Mouse (Mus musculus): ENCODE data around the gene Olfr56. TPM values are rescaled to one million over a fixed set of nuclear protein-coding genes. Genes with fewer than 3 reads are reported as not detected.
A peak's percentile ranks its signal among the peaks of the same experiment; 100 is the strongest.

Olfr56 gene
- polyA plus RNA-seq, 1 experiment: 0.75 TPM

DNA sequence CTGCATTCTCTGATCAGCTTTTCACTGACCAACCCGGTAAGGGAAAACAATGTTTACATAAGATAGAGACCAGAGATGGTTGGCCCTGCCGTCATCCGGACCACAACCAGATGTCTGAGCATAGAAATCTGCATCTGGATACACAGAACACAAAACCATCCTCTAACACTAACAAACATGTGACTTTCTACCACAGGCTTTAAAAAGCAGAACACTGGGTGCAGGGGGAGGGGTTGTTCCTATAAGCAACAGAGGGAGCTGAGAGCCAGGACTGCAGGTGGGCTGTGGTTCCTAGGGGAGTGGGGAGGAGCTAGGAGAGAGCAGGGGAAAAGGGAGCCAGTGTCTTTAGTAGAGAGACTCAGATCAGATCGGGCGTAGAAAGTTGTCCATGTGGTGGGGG lies 122.8 kb downstream of the Olfr56 start:
- TF ChIP-seq CTCF (IDR thresholded peaks at IDR 0.05; ENCODE audit: borderline replicate concordance, control insufficient read depth, extremely low read depth, insufficient read depth, low read length, poor library complexity) (no peak), POLR2A (IDR thresholded peaks at IDR 0.05; ENCODE audit: control insufficient read depth, extremely low read depth, insufficient read depth, low read length, poor library complexity) (no peak)
- Histone ChIP-seq H3K4me1 (replicated peaks; ENCODE audit: control insufficient read depth, insufficient read depth, low read length) (peaks cover 26% of the 10 kb centered on the region), H3K27ac (ENCODE audit: control insufficient read depth, insufficient read depth, low read length) (peak overlapping the region; percentile 67), H3K4me3 (ENCODE audit: control insufficient read depth, insufficient read depth, low read length) (no peak overlapping the region), H3K36me3 (ENCODE audit: control insufficient read depth, insufficient read depth, low read length) (peaks cover under 1% of the 10 kb centered on the region; the same call in 1 of the 2 replicates), H3K27me3 (ENCODE audit: control insufficient read depth, insufficient read depth, low read length) (no peaks in the 10 kb centered on the region)
- DNase-seq: peak; percentile 67
- 6% methylated on average over 5 of the region's 5 CpGs for WGBS

DNA sequence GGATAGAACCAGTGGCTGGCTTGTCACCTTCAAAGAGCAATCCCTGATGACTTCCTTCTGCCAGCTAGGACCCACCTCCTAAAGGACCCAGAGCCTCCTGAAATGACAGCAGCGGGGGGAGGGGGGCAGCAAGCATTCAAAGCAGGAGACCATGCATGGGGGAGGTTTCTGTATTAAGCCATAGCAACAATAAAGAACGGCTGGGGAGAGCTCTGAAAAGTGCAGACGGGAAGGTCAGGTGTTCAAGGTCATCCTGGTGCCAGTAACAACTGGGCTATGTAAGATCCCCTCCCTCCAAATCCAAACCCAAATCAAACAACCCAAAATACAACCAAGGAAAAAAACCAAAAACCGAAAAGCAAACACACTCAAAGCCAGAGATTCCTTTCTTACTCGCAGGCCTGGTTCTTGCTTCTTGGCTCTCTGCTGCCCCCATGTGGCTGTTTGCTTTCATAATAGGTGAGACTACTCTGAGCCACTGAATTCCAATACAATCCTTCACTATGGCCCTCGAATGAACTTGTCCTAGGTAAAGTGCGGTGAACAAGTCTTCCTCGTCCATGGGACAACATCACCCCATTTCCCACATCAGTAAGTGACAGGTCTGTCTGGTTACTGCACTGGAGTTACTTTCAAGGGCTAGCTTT lies 124.5 kb downstream of the Olfr56 start:
- Histone ChIP-seq H3K36me3 (ENCODE audit: control insufficient read depth, insufficient read depth, low read length) (no peaks in the 10 kb centered on the region), H3K27me3 (ENCODE audit: control insufficient read depth, insufficient read depth, low read length) (no peaks in the 10 kb centered on the region), H3K27ac (ENCODE audit: control insufficient read depth, insufficient read depth, low read length) (no peak overlapping the region), H3K4me3 (ENCODE audit: control insufficient read depth, insufficient read depth, low read length) (no peak overlapping the region), H3K4me1 (replicated peaks; ENCODE audit: control insufficient read depth, insufficient read depth, low read length) (peaks cover 26% of the 10 kb centered on the region)
- DNase-seq: peak; percentile 90
- WGBS: 31% methylated on average over 8 of the region's 8 CpGs
- TF ChIP-seq CTCF (IDR thresholded peaks at IDR 0.05; ENCODE audit: borderline replicate concordance, control insufficient read depth, extremely low read depth, insufficient read depth, low read length, poor library complexity) (no peak), POLR2A (IDR thresholded peaks at IDR 0.05; ENCODE audit: control insufficient read depth, extremely low read depth, insufficient read depth, low read length, poor library complexity) (no peak)

DNA sequence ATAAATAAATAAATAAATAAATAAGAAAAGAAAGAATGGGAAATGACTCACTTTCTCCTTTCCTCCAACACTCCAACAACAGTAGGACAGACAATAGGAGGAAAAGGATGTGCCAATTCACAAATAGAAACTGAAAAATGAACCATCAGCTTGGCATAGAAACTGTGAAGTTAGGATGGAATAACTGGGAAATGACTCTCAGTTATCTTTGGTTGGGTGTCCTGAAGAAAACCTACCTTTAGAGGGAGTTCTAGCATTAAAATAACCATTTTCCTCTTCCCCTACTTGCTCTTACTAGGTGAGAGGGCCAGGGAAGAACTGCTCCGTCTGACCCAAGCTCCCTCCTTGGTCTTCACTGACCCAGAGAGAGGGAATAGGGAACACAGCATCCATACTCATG lies 127.1 kb downstream of the Olfr56 start:
- H3K4me3 ChIP-seq (ENCODE audit: control insufficient read depth, insufficient read depth, low read length): no peak overlapping the region
- 93% methylated on average over 1 of the region's 1 CpGs for WGBS

DNA sequence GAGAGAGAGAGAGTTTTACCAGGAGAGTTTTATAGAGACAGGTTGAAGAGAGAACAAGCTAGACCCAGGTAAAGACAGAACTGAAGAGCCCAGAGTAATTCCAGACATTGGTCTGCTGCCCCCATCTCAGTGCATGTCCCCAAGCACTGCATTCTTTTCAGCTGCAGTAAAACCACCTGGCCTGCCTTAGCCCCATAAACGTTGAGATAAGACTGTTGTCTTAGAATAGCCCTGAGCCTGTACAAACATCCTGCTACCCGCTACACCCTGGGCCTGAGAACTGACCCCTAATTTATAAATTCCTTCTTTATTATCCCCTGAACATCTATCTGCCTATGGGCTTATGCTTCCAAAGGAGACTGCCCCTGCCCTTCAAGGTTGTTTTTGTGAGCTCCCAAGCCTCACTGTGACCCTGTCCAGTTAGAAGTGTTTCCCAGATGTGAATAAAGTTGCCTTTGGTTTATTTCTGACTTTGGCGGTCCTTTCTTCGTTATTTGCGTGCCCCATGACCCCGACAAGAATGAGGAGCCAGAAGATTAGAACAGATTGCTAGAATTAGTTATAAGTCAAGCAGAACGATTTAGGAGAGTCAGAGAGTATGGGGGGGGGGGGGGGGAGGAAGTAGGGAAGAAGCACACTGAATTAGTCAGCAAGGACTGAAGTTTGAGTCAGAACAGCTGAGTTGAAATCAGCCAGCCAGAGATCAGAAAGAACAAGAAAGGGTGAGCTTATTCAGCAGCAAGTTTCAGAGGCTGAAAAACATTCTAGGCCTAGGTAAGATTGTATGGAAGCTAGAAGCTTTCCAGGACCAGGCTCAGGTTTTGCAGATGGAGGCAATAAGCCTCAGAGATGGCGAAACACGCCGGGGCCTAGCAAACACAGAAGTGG lies 129.2 kb downstream of the Olfr56 start:
- no peak for DNase-seq
- no peak for TF ChIP-seq POLR2A (IDR thresholded peaks at IDR 0.05; ENCODE audit: control insufficient read depth, extremely low read depth, insufficient read depth, low read length, poor library complexity)
- no peak for TF ChIP-seq CTCF (IDR thresholded peaks at IDR 0.05; ENCODE audit: borderline replicate concordance, control insufficient read depth, extremely low read depth, insufficient read depth, low read length, poor library complexity)
- WGBS: 85% methylated on average over 10 of the region's 10 CpGs
- no peak overlapping the region for H3K4me3 ChIP-seq (ENCODE audit: control insufficient read depth, insufficient read depth, low read length)
- peaks cover 3% of the 10 kb centered on the region for H3K4me1 ChIP-seq (replicated peaks; ENCODE audit: control insufficient read depth, insufficient read depth, low read length)
- no peaks in the 10 kb centered on the region for H3K27me3 ChIP-seq (ENCODE audit: control insufficient read depth, insufficient read depth, low read length)
- H3K36me3 ChIP-seq (ENCODE audit: control insufficient read depth, insufficient read depth, low read length): no peaks in the 10 kb centered on the region
- H3K27ac ChIP-seq (ENCODE audit: control insufficient read depth, insufficient read depth, low read length): no peak overlapping the region

More for the DNA sequence above, 127.1 kb downstream of the Olfr56 start:
- H3K27me3 ChIP-seq (ENCODE audit: control insufficient read depth, insufficient read depth, low read length): no peaks in the 10 kb centered on the region
- TF ChIP-seq CTCF (IDR thresholded peaks at IDR 0.05; ENCODE audit: borderline replicate concordance, control insufficient read depth, extremely low read depth, insufficient read depth, low read length, poor library complexity): no peak
- no peak for TF ChIP-seq POLR2A (IDR thresholded peaks at IDR 0.05; ENCODE audit: control insufficient read depth, extremely low read depth, insufficient read depth, low read length, poor library complexity)
- no peak overlapping the region for H3K27ac ChIP-seq (ENCODE audit: control insufficient read depth, insufficient read depth, low read length)
- H3K4me1 ChIP-seq (replicated peaks; ENCODE audit: control insufficient read depth, insufficient read depth, low read length): peaks cover 18% of the 10 kb centered on the region
- no peaks in the 10 kb centered on the region for H3K36me3 ChIP-seq (ENCODE audit: control insufficient read depth, insufficient read depth, low read length)
- no peak for DNase-seq

DNA sequence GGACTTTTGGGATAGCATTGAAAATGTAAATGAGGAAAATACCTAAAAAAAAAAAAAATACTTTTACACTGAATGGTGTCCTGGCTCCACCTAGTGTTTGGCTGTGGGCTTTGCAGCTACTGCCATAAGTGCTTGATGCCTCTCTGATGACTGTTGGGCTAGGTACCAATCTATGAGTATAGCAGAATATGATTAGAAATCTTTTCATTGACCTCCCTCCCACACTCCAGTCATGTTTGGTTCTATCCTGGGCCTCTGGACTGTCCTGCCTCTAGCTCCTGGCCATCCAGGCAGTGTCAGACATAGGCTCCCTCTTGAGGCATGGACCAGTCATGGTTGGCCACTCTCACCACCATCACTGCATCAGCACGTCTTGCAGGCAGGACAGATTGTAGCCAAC lies 130.1 kb downstream of the Olfr56 start:
- Histone ChIP-seq H3K4me3 (ENCODE audit: control insufficient read depth, insufficient read depth, low read length) (no peak overlapping the region), H3K4me1 (replicated peaks; ENCODE audit: control insufficient read depth, insufficient read depth, low read length) (no peaks in the 10 kb centered on the region), H3K27ac (ENCODE audit: control insufficient read depth, insufficient read depth, low read length) (no peak overlapping the region), H3K36me3 (ENCODE audit: control insufficient read depth, insufficient read depth, low read length) (no peaks in the 10 kb centered on the region), H3K27me3 (ENCODE audit: control insufficient read depth, insufficient read depth, low read length) (no peaks in the 10 kb centered on the region)
- TF ChIP-seq CTCF (IDR thresholded peaks at IDR 0.05; ENCODE audit: borderline replicate concordance, control insufficient read depth, extremely low read depth, insufficient read depth, low read length, poor library complexity) (no peak), POLR2A (IDR thresholded peaks at IDR 0.05; ENCODE audit: control insufficient read depth, extremely low read depth, insufficient read depth, low read length, poor library complexity) (no peak)
- WGBS: 58% methylated on average over 1 of the region's 1 CpGs
- peak; percentile 47 for DNase-seq

DNA sequence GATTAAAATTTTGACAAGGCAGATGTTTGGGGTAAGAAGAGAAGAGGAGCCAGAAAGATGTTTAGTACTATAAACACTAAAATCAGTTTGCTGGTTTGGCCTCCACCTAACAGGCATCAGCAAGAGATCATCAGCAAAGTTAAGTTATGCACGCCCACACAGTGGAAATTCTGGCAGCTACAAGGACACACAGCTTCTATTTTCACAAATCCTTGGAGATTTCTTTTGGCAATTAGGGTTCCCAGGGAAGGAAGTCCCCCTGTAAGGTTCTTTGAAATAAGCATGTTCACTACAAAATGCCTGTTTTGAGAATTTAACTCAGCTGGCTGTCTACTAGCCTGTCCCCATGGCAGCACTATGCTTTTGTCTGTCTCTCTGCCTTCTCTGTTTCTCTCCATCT lies 132.3 kb downstream of the Olfr56 start:
- Histone ChIP-seq H3K4me1 (replicated peaks; ENCODE audit: control insufficient read depth, insufficient read depth, low read length) (no peaks in the 10 kb centered on the region), H3K27ac (ENCODE audit: control insufficient read depth, insufficient read depth, low read length) (no peak overlapping the region), H3K4me3 (ENCODE audit: control insufficient read depth, insufficient read depth, low read length) (no peak overlapping the region), H3K36me3 (ENCODE audit: control insufficient read depth, insufficient read depth, low read length) (no peaks in the 10 kb centered on the region), H3K27me3 (ENCODE audit: control insufficient read depth, insufficient read depth, low read length) (no peaks in the 10 kb centered on the region)
- 87% methylated on average over 1 of the region's 1 CpGs for WGBS
- DNase-seq: no peak
- no peak for TF ChIP-seq CTCF (IDR thresholded peaks at IDR 0.05; ENCODE audit: borderline replicate concordance, control insufficient read depth, extremely low read depth, insufficient read depth, low read length, poor library complexity)
- TF ChIP-seq POLR2A (IDR thresholded peaks at IDR 0.05; ENCODE audit: control insufficient read depth, extremely low read depth, insufficient read depth, low read length, poor library complexity): no peak
